Mouse (Mus musculus) G1E (cell line): Measurements from ENCODE around the gene Osr1.

Experiments used
- CTCF ChIP-seq: IDR thresholded peaks from 2 replicates; pipeline ENCODE4 v1.5.1; 2012; ENCODE audit warnings: low read depth, low read length, inconsistent platforms, mixed read lengths
- POLR2AphosphoS5 ChIP-seq: IDR thresholded peaks from 2 replicates; pipeline ENCODE4 v1.6.1; 2012; ENCODE audit warnings: low read depth, low read length, inconsistent platforms; ENCODE audit not compliant: insufficient replicate concordance

GRCm38 (mm10) chr12:9598219-9598618, 28.3 kb downstream of the Osr1 start:
- TF ChIP-seq CTCF (no peak), POLR2AphosphoS5 (no peak)
